Mouse (Mus musculus) CH12.LX (cell line): Measurements from ENCODE around the gene Ltf.

Source experiments
- CHD2 ChIP-seq: IDR thresholded peaks from 2 replicates; pipeline ENCODE4 v1.6.1; 2011; ENCODE audit warnings: low read length, improper control_type of control experiment
- CTCF ChIP-seq, 2 experiments: IDR thresholded peaks in 1 of 2; conservative IDR thresholded peaks in 1 of 2; 2 replicates each; pipeline ENCODE4 v1.5.1; 2011 to 2012; ENCODE audit warnings: low read depth in 2 of 2, low read length in 2 of 2, improper control_type of control experiment in 1 of 2, inconsistent platforms in 1 of 2, mild to moderate bottlenecking in 1 of 2, moderate library complexity in 1 of 2
- HCFC1 ChIP-seq: IDR thresholded peaks from 2 replicates; pipeline ENCODE4 v1.6.1; 2012; ENCODE audit warnings: low read depth, mild to moderate bottlenecking, inconsistent platforms, low read length, improper control_type of control experiment
- POLR2AphosphoS2 ChIP-seq: IDR thresholded peaks from 2 replicates; pipeline ENCODE4 v1.6.1; 2011; ENCODE audit warnings: low read depth, low read length, improper control_type of control experiment

DNA sequence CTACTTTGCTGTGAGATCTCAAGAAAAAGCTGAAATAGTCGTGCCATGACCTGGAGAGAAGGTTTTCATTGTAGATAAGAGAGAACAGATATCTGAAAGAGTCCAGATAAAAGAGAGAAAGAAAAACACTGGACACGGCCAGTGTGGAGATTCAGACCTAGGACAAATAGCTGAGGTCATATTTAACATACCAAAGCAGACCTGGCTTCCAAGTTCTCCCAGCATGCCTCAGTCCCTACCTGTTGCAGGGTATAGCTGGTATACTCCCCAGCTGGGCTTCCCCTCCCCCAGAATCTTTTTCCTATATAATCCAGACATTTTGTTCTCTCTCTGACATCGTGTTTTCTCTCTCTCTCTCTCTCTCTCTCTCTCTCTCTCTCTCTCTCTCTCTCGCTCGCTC, 68.9 kb downstream of the Ltf start:
- TF ChIP-seq CTCF (conservative IDR thresholded peaks at IDR 0.05 in 1 of 2, IDR thresholded peaks at IDR 0.05 in 1 of 2; ENCODE audit: low read depth in 2 of 2, low read length in 2 of 2) = no peak
- no peak for TF ChIP-seq POLR2AphosphoS2
- no peak for TF ChIP-seq CHD2
- TF ChIP-seq HCFC1 = no peak
